Mouse (Mus musculus): ENCODE results near the gene Tmeff1. TPM values are rescaled to one million over a fixed set of nuclear protein-coding genes. Genes with fewer than 3 reads are reported as not detected.

Tmeff1 gene
- polyA plus RNA-seq, 1 experiment = 7.9 TPM

- no peak for TF ChIP-seq POLR2A (IDR thresholded peaks at IDR 0.05; ENCODE audit: borderline replicate concordance, control insufficient read depth, low read depth, low read length)
- no peak for TF ChIP-seq CTCF (IDR thresholded peaks at IDR 0.05; ENCODE audit: control insufficient read depth, insufficient read depth, low read length)
- Histone ChIP-seq H3K27ac (ENCODE audit: control insufficient read depth, insufficient read depth, low read depth, low read length, poor library complexity) (no peak overlapping the region), H3K4me3 (replicated peaks; ENCODE audit: control insufficient read depth, low read depth, low read length) (no peak overlapping the region), H3K4me1 (ENCODE audit: control insufficient read depth, insufficient read depth, low read length) (no peaks in the 10 kb centered on the region)
- WGBS = 93% methylated on average over 13 of the region's 13 CpGs
Observed at GRCm38 (mm10) chr4:48636831-48637230, 51.9 kb downstream of the Tmeff1 start.

DNA sequence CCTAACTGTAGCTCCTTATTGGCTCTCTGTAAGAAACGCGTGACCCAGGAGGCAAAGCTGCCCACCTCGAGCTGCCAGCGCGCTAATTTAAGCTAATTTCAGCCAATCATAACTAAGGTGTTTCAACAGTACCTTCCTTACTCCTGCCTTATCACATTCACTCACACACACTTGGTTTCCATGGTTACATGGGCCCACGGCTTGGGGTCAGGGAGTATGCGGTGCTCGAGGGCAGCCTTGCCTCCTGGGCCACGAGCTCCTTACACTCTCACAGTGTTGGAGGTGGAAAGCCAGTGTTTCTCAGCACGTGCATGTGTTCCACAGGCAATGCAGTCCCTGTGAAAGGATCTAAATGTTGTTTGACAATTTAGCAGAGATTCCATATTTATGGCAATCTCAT lies 53.2 kb downstream of the Tmeff1 start:
- no peak overlapping the region for H3K27ac ChIP-seq (ENCODE audit: control insufficient read depth, insufficient read depth, low read depth, low read length, poor library complexity)
- WGBS = 82% methylated on average over 10 of the region's 10 CpGs
- no peak overlapping the region for H3K4me3 ChIP-seq (replicated peaks; ENCODE audit: control insufficient read depth, low read depth, low read length)
- H3K4me1 ChIP-seq (ENCODE audit: control insufficient read depth, insufficient read depth, low read length) = no peaks in the 10 kb centered on the region
- no peak for TF ChIP-seq CTCF (IDR thresholded peaks at IDR 0.05; ENCODE audit: control insufficient read depth, insufficient read depth, low read length)
- no peak for TF ChIP-seq POLR2A (IDR thresholded peaks at IDR 0.05; ENCODE audit: borderline replicate concordance, control insufficient read depth, low read depth, low read length)

GRCm38 (mm10) chr4:48639503-48639902 lies 54.5 kb downstream of the Tmeff1 start:
- Histone ChIP-seq H3K4me1 (ENCODE audit: control insufficient read depth, insufficient read depth, low read length) (no peaks in the 10 kb centered on the region), H3K27ac (ENCODE audit: control insufficient read depth, insufficient read depth, low read depth, low read length, poor library complexity) (no peak overlapping the region), H3K4me3 (replicated peaks; ENCODE audit: control insufficient read depth, low read depth, low read length) (no peak overlapping the region)
- WGBS = 95% methylated on average over 17 of the region's 17 CpGs
- TF ChIP-seq CTCF (IDR thresholded peaks at IDR 0.05; ENCODE audit: control insufficient read depth, insufficient read depth, low read length) (no peak), POLR2A (IDR thresholded peaks at IDR 0.05; ENCODE audit: borderline replicate concordance, control insufficient read depth, low read depth, low read length) (no peak)

- H3K27ac ChIP-seq (ENCODE audit: control insufficient read depth, insufficient read depth, low read depth, low read length, poor library complexity) = no peak overlapping the region
- H3K4me1 ChIP-seq (ENCODE audit: control insufficient read depth, insufficient read depth, low read length) = no peaks in the 10 kb centered on the region
- TF ChIP-seq CTCF (IDR thresholded peaks at IDR 0.05; ENCODE audit: control insufficient read depth, insufficient read depth, low read length) = no peak
- no peak for TF ChIP-seq POLR2A (IDR thresholded peaks at IDR 0.05; ENCODE audit: borderline replicate concordance, control insufficient read depth, low read depth, low read length)
- H3K4me3 ChIP-seq (replicated peaks; ENCODE audit: control insufficient read depth, low read depth, low read length) = no peak overlapping the region
- WGBS = 82% methylated on average over 6 of the region's 6 CpGs
Observed at GRCm38 (mm10) chr4:48643801-48644200, 58.8 kb downstream of the Tmeff1 start.

GRCm38 (mm10) chr4:48646143-48646542 lies 61.2 kb downstream of the Tmeff1 start:
- H3K4me3 ChIP-seq (replicated peaks; ENCODE audit: control insufficient read depth, low read depth, low read length) = no peak overlapping the region
- 89% methylated on average over 5 of the region's 5 CpGs for WGBS
- H3K27ac ChIP-seq (ENCODE audit: control insufficient read depth, insufficient read depth, low read depth, low read length, poor library complexity) = no peak overlapping the region
- no peaks in the 10 kb centered on the region for H3K4me1 ChIP-seq (ENCODE audit: control insufficient read depth, insufficient read depth, low read length)
- TF ChIP-seq POLR2A (IDR thresholded peaks at IDR 0.05; ENCODE audit: borderline replicate concordance, control insufficient read depth, low read depth, low read length) (no peak), CTCF (IDR thresholded peaks at IDR 0.05; ENCODE audit: control insufficient read depth, insufficient read depth, low read length) (no peak)

DNA sequence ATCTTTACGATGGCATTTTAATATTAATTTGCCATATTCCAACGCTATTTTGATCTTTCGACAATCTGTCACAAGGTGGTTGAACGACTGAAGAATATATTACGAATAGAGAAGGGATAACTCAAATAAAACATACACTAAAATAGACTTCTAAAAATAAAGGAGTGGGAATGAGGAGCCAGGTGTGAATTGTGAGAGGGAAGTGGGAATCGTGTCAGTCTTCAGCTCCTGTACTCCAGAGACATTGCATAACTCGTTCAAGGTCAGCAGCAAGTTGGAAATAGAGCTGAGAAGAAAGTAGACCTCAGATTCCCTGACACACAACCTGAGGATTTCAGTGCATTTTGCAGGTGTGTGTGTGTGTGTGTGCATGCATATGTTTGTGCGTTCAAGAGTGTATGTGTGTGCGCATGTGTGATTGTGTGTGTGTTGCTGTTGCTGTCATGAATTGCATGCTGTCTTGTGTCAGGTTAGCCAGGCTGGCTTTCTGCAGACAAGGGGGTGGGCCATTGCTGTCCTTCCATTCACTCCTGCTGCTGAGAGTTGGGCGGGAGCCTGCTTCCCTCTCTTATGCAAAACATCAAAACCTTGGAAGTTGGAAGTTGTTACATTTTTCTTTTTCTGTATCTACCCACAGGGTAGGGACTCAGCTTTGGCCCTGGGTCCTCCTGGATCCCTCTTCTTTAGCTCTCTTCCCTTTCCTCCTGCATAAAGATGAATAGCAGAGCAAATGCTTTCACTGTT lies 65.8 kb downstream of the Tmeff1 start:
- Histone ChIP-seq H3K27ac (ENCODE audit: control insufficient read depth, insufficient read depth, low read depth, low read length, poor library complexity) (no peak overlapping the region), H3K4me3 (replicated peaks; ENCODE audit: control insufficient read depth, low read depth, low read length) (no peak overlapping the region), H3K4me1 (ENCODE audit: control insufficient read depth, insufficient read depth, low read length) (no peaks in the 10 kb centered on the region)
- no peak for TF ChIP-seq CTCF (IDR thresholded peaks at IDR 0.05; ENCODE audit: control insufficient read depth, insufficient read depth, low read length)
- no peak for TF ChIP-seq POLR2A (IDR thresholded peaks at IDR 0.05; ENCODE audit: borderline replicate concordance, control insufficient read depth, low read depth, low read length)
- 80% methylated on average over 10 of the region's 10 CpGs for WGBS

DNA sequence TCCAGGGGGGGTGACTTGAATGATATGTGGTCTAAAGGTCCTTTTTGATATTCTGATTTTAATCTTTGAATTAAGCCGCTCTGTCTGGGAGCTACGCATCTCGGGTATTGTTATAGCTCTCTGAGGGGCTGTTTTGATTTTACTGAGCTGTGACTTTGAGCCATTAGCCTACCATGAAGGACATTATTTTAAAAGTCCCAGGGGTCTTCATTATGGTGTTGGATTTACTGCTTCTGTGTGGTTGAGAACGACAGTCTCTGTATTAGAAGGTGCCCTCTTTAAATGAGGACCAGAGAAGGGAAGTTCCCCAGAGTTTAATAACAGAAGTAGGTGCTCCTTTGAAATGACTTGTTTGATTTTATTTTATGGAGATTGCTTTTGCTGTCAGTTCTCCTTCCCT lies 69.1 kb downstream of the Tmeff1 start:
- H3K4me1 ChIP-seq (ENCODE audit: control insufficient read depth, insufficient read depth, low read length) = no peaks in the 10 kb centered on the region; the same call in 1 of the 2 replicates
- H3K27ac ChIP-seq (ENCODE audit: control insufficient read depth, insufficient read depth, low read depth, low read length, poor library complexity) = no peak overlapping the region
- no peak for TF ChIP-seq CTCF (IDR thresholded peaks at IDR 0.05; ENCODE audit: control insufficient read depth, insufficient read depth, low read length)
- TF ChIP-seq POLR2A (IDR thresholded peaks at IDR 0.05; ENCODE audit: borderline replicate concordance, control insufficient read depth, low read depth, low read length) = no peak
- no peak overlapping the region for H3K4me3 ChIP-seq (replicated peaks; ENCODE audit: control insufficient read depth, low read depth, low read length)
- WGBS = 83% methylated on average over 4 of the region's 4 CpGs

- TF ChIP-seq POLR2A (IDR thresholded peaks at IDR 0.05; ENCODE audit: borderline replicate concordance, control insufficient read depth, low read depth, low read length) (no peak), CTCF (IDR thresholded peaks at IDR 0.05; ENCODE audit: control insufficient read depth, insufficient read depth, low read length) (no peak)
- no peak overlapping the region for H3K27ac ChIP-seq (ENCODE audit: control insufficient read depth, insufficient read depth, low read depth, low read length, poor library complexity)
- 53% methylated on average over 8 of the region's 8 CpGs for WGBS
Observed at GRCm38 (mm10) chr4:48656530-48656929, 71.6 kb downstream of the Tmeff1 start.

More at GRCm38 (mm10) chr4:48656530-48656929, 71.6 kb downstream of the Tmeff1 start:
- H3K4me3 ChIP-seq (replicated peaks; ENCODE audit: control insufficient read depth, low read depth, low read length) = no peak overlapping the region
- no peaks in the 10 kb centered on the region; the same call in 1 of the 2 replicates for H3K4me1 ChIP-seq (ENCODE audit: control insufficient read depth, insufficient read depth, low read length)
